Mouse (Mus musculus) inflammation-experienced regulatory T-cells, adult 16 weeks (primary cell): ENCODE measurements around the gene Aktip. TPM values are rescaled to one million over a fixed set of nuclear protein-coding genes. Genes with fewer than 3 reads are reported as not detected.

Source experiments
- polyA plus RNA-seq: library from polyadenylated mRNA; unstranded; fragments of 100-300 nt; shearing (Covaris generic); gene quantifications from one replicate; pipeline ENCODE4 v1.2.1, GENCODE M21; 2017

Gene Aktip
- 45.5 TPM for polyA plus RNA-seq

DNA sequence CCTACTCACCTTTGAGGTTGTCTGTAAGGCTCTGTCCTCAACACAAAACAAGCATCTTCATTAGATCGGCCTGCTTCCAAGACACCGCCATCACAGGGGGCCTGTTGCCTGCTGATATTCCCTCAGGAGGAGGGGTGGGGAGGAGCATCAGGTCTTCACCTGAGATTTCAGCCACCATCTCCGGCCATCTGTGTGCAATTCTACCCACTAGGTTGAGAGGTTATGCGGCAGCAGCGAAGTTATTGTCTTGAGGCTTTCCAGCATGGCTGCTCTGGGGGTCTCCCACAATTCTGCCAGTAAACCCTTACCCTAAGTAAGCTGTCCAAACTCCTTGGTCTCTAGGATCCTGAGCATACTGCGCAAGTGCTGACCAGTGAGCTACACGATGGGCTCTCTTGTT, at the start of gene Aktip:
TSS of gene Aktip (minus strand) at position 101 of the 400 bp plus-strand sequence.

DNA sequence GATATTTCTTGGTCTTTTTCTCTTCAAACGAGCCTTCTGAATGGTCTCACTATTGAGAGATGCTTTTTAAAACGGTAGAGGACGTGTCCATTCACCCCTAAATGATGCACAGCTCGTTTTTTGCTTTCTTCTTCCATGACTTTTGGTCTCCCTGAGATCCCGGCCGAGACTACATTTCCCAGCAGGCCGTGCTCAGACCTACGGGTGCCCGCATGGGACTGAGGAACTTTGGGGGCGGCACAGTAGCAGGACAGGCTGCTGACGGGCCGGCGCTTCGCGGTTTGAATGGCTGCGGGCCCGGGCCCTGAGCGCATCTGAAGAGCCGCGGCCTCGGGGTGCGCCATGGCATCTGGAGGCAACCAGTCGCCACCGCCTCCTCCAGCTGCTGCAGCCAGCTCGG, 129.9 kb downstream of the Aktip start, which contains the start of gene Rbl2:
TSS of gene Rbl2 (plus strand) at position 224 of the 400 bp plus-strand sequence.

Other genes with a start within 250 kb of the Aktip start
- 145 TPM for gene Rbl2, start 129.9 kb downstream of the Aktip start, polyA plus RNA-seq
- gene Rpgrip1l, start 113.3 kb upstream of the Aktip start, polyA plus RNA-seq: 7.0 TPM
- gene Fto, start 113.5 kb upstream of the Aktip start, polyA plus RNA-seq: 82.5 TPM